Mouse (Mus musculus): ENCODE data around the gene Tmem106a.

- TF ChIP-seq TAL1 (IDR thresholded peaks at IDR 0.05; ENCODE audit: low read length) (no peak), GATA1 (IDR thresholded peaks at IDR 0.05; ENCODE audit: low read length) (no peak)
Measured at GRCm38 (mm10) chr11:101604116-101604515, 22.1 kb downstream of the Tmem106a start.
